Mouse (Mus musculus) spleen, adult 2 months (tissue): ENCODE measurements around the gene Selenop. TPM values are rescaled to one million over a fixed set of nuclear protein-coding genes. Genes with fewer than 3 reads are reported as not detected.

Source experiments
- DNase-seq, 2 experiments: peaks; one replicate each; pipeline versions ENCODE4 v3.0.0 to v3.0.0-alpha.2; 2012 to 2021; ENCODE audit warnings: low spot score in 2 of 2, low read depth in 1 of 2
- H3K27ac ChIP-seq: fragments of 200-500 bp; 2 replicates; pipeline ENCODE4 v1.5.1; 2012; ENCODE audit warnings: low read length, inconsistent platforms; ENCODE audit not compliant: insufficient read depth
- H3K27me3 ChIP-seq: fragments of 200-500 bp; 2 replicates; pipeline ENCODE4 v1.6.1; 2012; ENCODE audit warnings: mild to moderate bottlenecking, moderate library complexity, low read length, inconsistent platforms; ENCODE audit not compliant: control insufficient read depth, insufficient read depth
- H3K36me3 ChIP-seq: fragments of 200-500 bp; 2 replicates; pipeline ENCODE4 v1.6.1; 2012; ENCODE audit warnings: mild to moderate bottlenecking, low read length, inconsistent platforms; ENCODE audit not compliant: control insufficient read depth, insufficient read depth
- H3K4me1 ChIP-seq: fragments of 200-500 bp; 2 replicates; pipeline ENCODE4 v1.6.1; 2011; ENCODE audit warnings: inconsistent platforms; ENCODE audit not compliant: control insufficient read depth, insufficient read depth, insufficient read length
- H3K4me3 ChIP-seq: fragments of 200-500 bp; 2 replicates; pipeline ENCODE4 v1.5.1; 2011; ENCODE audit warnings: mild to moderate bottlenecking, inconsistent platforms; ENCODE audit not compliant: insufficient read depth, insufficient read length; ENCODE audit errors: extremely low read depth
- CTCF ChIP-seq: fragments of 200-500 bp; IDR thresholded peaks from 2 replicates; pipeline ENCODE4 v1.5.1; 2011; ENCODE audit warnings: mild to moderate bottlenecking, inconsistent platforms; ENCODE audit not compliant: insufficient read depth, insufficient read length, insufficient replicate concordance; ENCODE audit errors: extremely low read depth
- POLR2A ChIP-seq: fragments of 200-500 bp; IDR thresholded peaks from 2 replicates; pipeline ENCODE4 v1.6.1; 2011; ENCODE audit warnings: low read depth, low read length, inconsistent platforms
- WGBS: fragments of 180-500 bp; shearing (Covaris S2); methylation state at CpG from one replicate; pipeline ENCODE4 v1.1.7; 2018; 5-methylcytosine and 5-hydroxymethylcytosine counted together
- polyA plus RNA-seq: library from polyadenylated mRNA; depleted of rRNA; stranded (reverse); fragments of >200 nt; gene quantifications from 2 replicates; pipeline ENCODE4 v1.2.3, GENCODE M21; 2012

Gene Selenop
- polyA plus RNA-seq, 1 experiment, result 112 TPM

DNA sequence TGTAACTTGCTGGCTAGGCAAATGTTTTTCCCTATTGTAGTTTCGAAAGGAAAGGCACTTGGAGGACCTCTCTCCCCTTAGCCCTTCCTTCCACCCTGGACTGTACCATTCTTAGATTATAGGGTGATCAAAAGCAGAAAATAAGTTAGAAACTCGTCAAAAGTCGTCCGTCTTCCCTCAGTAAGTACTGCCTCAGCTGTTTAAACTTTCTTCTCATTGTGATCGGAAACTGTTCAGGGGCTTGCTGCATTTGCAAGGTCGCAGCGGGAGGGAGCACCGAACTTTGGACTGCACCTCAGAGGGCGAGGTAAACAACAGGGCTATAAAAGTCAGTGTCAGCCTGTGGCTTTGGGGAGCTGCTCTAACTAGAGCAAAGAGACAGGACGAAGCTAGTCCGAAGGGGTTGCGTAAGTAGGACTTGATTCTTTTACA, 2.3 kb downstream of the Selenop start:
- peak; percentile 56 to 65 for DNase-seq

DNA sequence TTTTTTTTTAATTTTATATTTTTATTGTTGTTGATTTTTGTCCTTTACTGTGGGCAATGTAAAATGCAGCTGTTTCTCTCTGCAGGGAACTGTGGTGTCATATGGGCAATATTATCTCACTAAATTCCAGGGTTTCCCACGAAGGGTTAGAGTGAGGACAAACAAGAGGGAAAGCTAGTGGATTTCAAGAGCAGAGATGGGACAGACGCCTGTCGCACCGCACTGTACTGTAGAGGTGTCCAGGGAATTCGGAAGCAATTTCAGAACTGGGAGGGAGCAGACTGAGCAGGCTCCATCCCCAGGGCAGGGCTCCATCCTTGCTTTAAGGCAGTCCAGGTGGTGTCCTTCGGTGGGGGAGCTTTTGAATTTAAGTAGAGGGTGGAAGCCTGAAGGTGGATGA, 2.9 kb downstream of the Selenop start:
- DNase-seq, result no peak
- peaks cover 5% of the 10 kb centered on the region for H3K36me3 ChIP-seq
- no peak for TF ChIP-seq CTCF
- no peak for TF ChIP-seq POLR2A
- H3K4me1 ChIP-seq, result peaks cover 10% of the 10 kb centered on the region
- peak overlapping the region; percentile 46 for H3K27ac ChIP-seq
- H3K4me3 ChIP-seq, result peak overlapping the region; percentile 64
- H3K27me3 ChIP-seq, result no peaks in the 10 kb centered on the region
- 3% methylated on average over 6 of the region's 6 CpGs for WGBS

More for the DNA sequence above, 2.3 kb downstream of the Selenop start:
- Histone ChIP-seq H3K36me3 (peaks cover 2% of the 10 kb centered on the region), H3K27ac (peak overlapping the region; percentile 97), H3K4me1 (peaks cover 10% of the 10 kb centered on the region), H3K27me3 (no peaks in the 10 kb centered on the region), H3K4me3 (peak overlapping the region; percentile 62)
- TF ChIP-seq CTCF (no peak), POLR2A (peak; percentile 91)
- under 1% methylated on average over 12 of the region's 12 CpGs for WGBS

- Histone ChIP-seq H3K27ac (no peak overlapping the region), H3K27me3 (no peaks in the 10 kb centered on the region), H3K36me3 (peaks cover 6% of the 10 kb centered on the region), H3K4me3 (peak overlapping the region; percentile 3; the same call in 1 of the 2 replicates), H3K4me1 (peaks cover 10% of the 10 kb centered on the region)
- DNase-seq, result no peak
- WGBS, result 53% methylated on average over 1 of the region's 1 CpGs
- no peak for TF ChIP-seq CTCF
- TF ChIP-seq POLR2A, result no peak
Observed at GRCm38 (mm10) chr15:3273191-3273590, 4.8 kb downstream of the Selenop start.

DNA sequence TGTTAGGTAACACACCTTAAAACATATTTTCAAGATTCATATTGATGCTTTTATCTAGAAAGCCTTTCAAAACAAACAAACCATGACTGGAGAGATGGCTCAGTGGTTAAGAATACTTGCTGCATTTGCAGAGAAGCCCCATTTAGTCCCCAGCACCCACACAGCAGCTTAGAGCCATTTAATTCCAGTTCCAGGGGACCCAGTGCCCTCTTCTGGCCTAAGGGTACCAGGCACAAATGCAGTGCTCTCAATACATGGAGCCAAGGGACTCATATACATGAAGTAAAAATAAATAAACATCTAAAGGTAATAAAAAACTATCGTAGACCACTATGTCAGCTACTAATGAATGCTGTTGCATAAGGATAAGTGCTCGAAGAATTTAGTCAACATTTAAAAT, 9.0 kb downstream of the Selenop start:
- Histone ChIP-seq H3K4me3 (no peak overlapping the region), H3K27ac (no peak overlapping the region), H3K27me3 (no peaks in the 10 kb centered on the region), H3K4me1 (peaks cover 3% of the 10 kb centered on the region), H3K36me3 (peaks cover 19% of the 10 kb centered on the region)
- TF ChIP-seq POLR2A (no peak), CTCF (no peak)
- no peak for DNase-seq
- WGBS, result 90% methylated on average over 2 of the region's 2 CpGs

DNA sequence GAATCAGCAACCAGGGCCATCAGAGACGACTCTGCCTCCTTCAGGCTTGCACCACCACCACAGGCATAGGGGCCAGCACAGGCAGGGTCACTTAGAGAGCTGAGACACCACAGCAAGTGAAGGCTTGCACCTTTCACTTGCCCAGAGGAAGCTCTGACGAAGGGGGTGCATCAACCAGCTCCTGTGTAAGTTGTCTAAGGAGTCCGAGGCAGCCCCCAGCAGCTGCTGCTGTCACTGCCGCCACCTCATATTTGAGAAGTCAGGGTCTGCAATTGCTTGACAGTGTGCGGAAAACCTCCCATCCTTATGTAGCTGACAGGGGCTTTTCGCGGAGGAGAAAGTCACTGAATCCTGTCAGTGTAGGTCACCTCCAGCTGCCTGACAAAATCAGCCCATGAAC, 10.9 kb downstream of the Selenop start:
- TF ChIP-seq CTCF (no peak), POLR2A (no peak)
- 90% methylated on average over 7 of the region's 7 CpGs for WGBS
- DNase-seq, result no peak
- Histone ChIP-seq H3K4me3 (no peak overlapping the region), H3K27me3 (no peaks in the 10 kb centered on the region), H3K36me3 (peaks cover 20% of the 10 kb centered on the region), H3K4me1 (no peaks in the 10 kb centered on the region), H3K27ac (no peak overlapping the region)

- Histone ChIP-seq H3K27ac (no peak overlapping the region), H3K4me1 (no peaks in the 10 kb centered on the region), H3K36me3 (peaks cover 15% of the 10 kb centered on the region), H3K27me3 (no peaks in the 10 kb centered on the region), H3K4me3 (no peak overlapping the region)
- TF ChIP-seq CTCF (no peak), POLR2A (no peak)
- no peak for DNase-seq
Observed at GRCm38 (mm10) chr15:3281216-3281615, 12.9 kb downstream of the Selenop start.

- Histone ChIP-seq H3K27ac (no peak overlapping the region), H3K36me3 (peaks cover 15% of the 10 kb centered on the region), H3K4me1 (no peaks in the 10 kb centered on the region), H3K4me3 (no peak overlapping the region), H3K27me3 (no peaks in the 10 kb centered on the region)
- no peak for DNase-seq
- no peak for TF ChIP-seq CTCF
- no peak for TF ChIP-seq POLR2A
- 98% methylated on average over 1 of the region's 1 CpGs for WGBS
Observed at GRCm38 (mm10) chr15:3281737-3282136, 13.4 kb downstream of the Selenop start.
